Mouse (Mus musculus) hindbrain, embryonic 10.5 days (tissue): Measurements from ENCODE around the gene Arhgef3. TPM values are rescaled to one million over a fixed set of nuclear protein-coding genes. Genes with fewer than 3 reads are reported as not detected.

Experiments used
- DNase-seq: peaks from one replicate; pipeline ENCODE4 v3.0.0-alpha.2; 2017; ENCODE audit warnings: low spot score
- H3K27ac ChIP-seq: fragments of 300-500 bp; sonication (generic); 2 replicates; pipeline ENCODE4 v1.5.1; 2016; ENCODE audit warnings: mild to moderate bottlenecking, moderate library complexity
- H3K27me3 ChIP-seq: fragments of 300-500 bp; sonication (generic); 2 replicates; pipeline ENCODE4 v1.6.1; 2016; ENCODE audit warnings: mild to moderate bottlenecking; ENCODE audit not compliant: poor library complexity, insufficient read depth, severe bottlenecking
- H3K36me3 ChIP-seq: fragments of 300-500 bp; sonication (generic); 2 replicates; pipeline ENCODE4 v1.6.1; 2016; ENCODE audit warnings: mild to moderate bottlenecking, moderate library complexity
- H3K4me1 ChIP-seq: fragments of 300-500 bp; sonication (generic); replicated peaks from 2 replicates; pipeline ENCODE4 v1.6.1; 2016; ENCODE audit warnings: mild to moderate bottlenecking
- H3K4me3 ChIP-seq: fragments of 300-500 bp; sonication (generic); 2 replicates; pipeline ENCODE4 v1.5.1; 2016; ENCODE audit warnings: mild to moderate bottlenecking, moderate library complexity
- H3K9me3 ChIP-seq: fragments of 300-500 bp; sonication (generic); 2 replicates; pipeline ENCODE4 v1.6.1; 2016; ENCODE audit warnings: mild to moderate bottlenecking, moderate library complexity
- WGBS: fragments of 180-500 bp; shearing (Covaris S2); methylation state at CpG from one replicate; pipeline ENCODE4 v1.1.7; 2016; 5-methylcytosine and 5-hydroxymethylcytosine counted together
- polyA plus RNA-seq: library from polyadenylated mRNA; unstranded; fragments of >200 nt; fragmentation: Nextera tagmentation; extraction: Ambion mirVana; gene quantifications from 2 replicates; pipeline ENCODE4 v1.2.1, GENCODE M21; 2016

Arhgef3 gene
- polyA plus RNA-seq, 1 experiment from 2014 or later = 3.6 TPM

DNA sequence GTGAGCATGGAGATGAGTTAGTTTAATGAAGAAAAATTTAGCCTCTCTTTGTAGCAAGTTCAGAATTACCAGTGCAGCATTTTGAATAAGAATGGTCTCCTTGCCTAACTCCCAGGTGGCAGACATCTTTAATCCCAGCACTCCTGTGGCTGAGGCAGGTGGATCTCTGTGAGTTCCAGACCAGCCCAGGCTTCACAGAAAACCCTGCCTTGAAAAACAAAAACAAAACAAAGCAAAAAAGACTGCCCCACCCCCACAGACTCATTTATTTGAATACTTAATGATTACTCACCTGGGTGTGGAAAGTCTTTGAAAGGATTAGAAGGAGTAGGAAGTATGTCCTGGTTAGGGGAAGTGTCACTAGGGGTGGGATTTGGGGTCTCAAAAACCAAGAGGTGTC, 158.5 kb downstream of the Arhgef3 start:
- H3K4me3 ChIP-seq = no peak overlapping the region
- no peak for DNase-seq
- H3K36me3 ChIP-seq = no peaks in the 10 kb centered on the region
- H3K9me3 ChIP-seq = no peaks in the 10 kb centered on the region
- no peaks in the 10 kb centered on the region for H3K27me3 ChIP-seq
- no peak overlapping the region for H3K27ac ChIP-seq
- H3K4me1 ChIP-seq = peaks cover 18% of the 10 kb centered on the region

DNA sequence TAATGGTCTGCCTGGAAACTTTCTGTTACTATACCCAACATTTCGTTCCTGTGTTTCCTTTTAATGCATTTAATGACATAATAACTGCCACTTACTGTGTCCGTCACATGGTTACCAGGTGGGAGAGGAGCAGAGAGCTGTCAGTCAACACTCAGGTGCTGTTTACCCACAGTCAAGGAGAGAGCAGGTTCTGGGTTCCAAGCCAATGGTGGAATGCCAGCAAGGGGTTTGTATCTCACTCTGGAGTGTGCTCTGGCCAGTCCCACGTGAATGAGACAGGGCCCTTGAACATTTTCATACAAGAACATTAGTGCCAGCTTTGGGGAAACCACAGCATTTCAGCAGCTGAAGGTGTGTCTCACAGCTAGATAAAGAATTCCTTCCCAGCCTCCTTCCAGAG, 162.6 kb downstream of the Arhgef3 start:
- no peaks in the 10 kb centered on the region for H3K36me3 ChIP-seq
- H3K27ac ChIP-seq = no peak overlapping the region
- no peaks in the 10 kb centered on the region for H3K27me3 ChIP-seq
- WGBS = 89% methylated on average over 3 of the region's 3 CpGs
- peaks cover 8% of the 10 kb centered on the region for H3K4me1 ChIP-seq
- no peak for DNase-seq
- no peaks in the 10 kb centered on the region for H3K9me3 ChIP-seq
- H3K4me3 ChIP-seq = no peak overlapping the region

- H3K4me1 ChIP-seq = 0 out of 2 replicates have a peak, but pooled peaks cover 3% of the 10 kb centered on the region
- DNase-seq = no peak
- no peak overlapping the region for H3K27ac ChIP-seq
- no peaks in the 10 kb centered on the region for H3K9me3 ChIP-seq
- H3K36me3 ChIP-seq = no peaks in the 10 kb centered on the region
- no peak overlapping the region for H3K4me3 ChIP-seq
- 88% methylated on average over 8 of the region's 8 CpGs for WGBS
- H3K27me3 ChIP-seq = no peaks in the 10 kb centered on the region
Measured at GRCm38 (mm10) chr14:27280201-27280890, 165.6 kb downstream of the Arhgef3 start.

GRCm38 (mm10) chr14:27283956-27284355, 169.3 kb downstream of the Arhgef3 start:
- no peak overlapping the region for H3K27ac ChIP-seq
- no peak for DNase-seq
- H3K4me1 ChIP-seq = 0 out of 2 replicates have a peak, but pooled peaks cover 3% of the 10 kb centered on the region
- no peaks in the 10 kb centered on the region for H3K36me3 ChIP-seq
- no peaks in the 10 kb centered on the region for H3K27me3 ChIP-seq
- no peak overlapping the region for H3K4me3 ChIP-seq
- H3K9me3 ChIP-seq = no peaks in the 10 kb centered on the region

DNA sequence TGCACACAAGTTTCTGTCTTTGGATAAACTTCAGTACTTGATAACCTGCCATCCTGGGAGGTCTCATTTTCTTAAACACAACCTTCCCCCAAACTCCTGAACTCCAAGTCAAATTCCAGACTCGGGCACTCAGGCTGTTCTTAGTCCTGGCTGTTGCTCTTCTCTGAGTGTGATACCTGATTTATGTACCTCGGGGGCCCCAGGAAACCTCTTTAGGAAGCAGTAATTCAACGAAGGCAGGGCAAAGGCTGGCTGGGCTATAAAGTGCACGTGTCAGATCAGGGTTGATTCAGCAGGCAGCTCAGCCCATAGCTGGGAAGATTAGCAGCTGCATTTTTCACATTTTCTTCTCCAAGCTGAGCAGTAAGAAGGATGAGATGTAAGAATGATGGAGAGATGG, 171.5 kb downstream of the Arhgef3 start:
- Histone ChIP-seq H3K27ac (no peak overlapping the region), H3K36me3 (no peaks in the 10 kb centered on the region), H3K4me3 (no peak overlapping the region), H3K9me3 (no peaks in the 10 kb centered on the region), H3K27me3 (no peaks in the 10 kb centered on the region), H3K4me1 (0 out of 2 replicates have a peak, but pooled peaks cover 3% of the 10 kb centered on the region)
- WGBS = 73% methylated on average over 4 of the region's 4 CpGs
- DNase-seq = no peak

DNA sequence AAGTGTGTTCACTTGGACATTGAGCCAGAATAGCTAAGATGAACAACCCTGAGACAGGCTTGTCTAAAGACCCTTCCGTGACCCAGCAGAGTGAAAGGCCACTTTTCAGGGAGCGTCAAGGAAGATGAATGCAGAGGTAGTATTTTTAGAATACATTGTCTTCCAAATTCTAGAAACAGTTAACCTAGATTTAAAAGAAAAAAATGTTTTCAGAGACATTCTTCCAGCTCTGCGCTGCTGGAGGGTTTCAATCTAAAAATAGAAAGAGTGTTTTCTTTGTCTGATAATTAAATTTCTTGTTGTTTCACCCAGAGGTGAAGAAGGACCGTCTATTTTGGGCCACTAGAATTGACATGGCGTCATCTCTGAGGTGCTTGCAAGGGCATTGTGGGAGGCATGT, 174.4 kb downstream of the Arhgef3 start:
- H3K27ac ChIP-seq = no peak overlapping the region
- 81% methylated on average over 5 of the region's 5 CpGs for WGBS
- no peaks in the 10 kb centered on the region for H3K4me1 ChIP-seq
- DNase-seq = no peak
- H3K36me3 ChIP-seq = no peaks in the 10 kb centered on the region
- no peaks in the 10 kb centered on the region for H3K27me3 ChIP-seq
- no peak overlapping the region for H3K4me3 ChIP-seq
- no peaks in the 10 kb centered on the region for H3K9me3 ChIP-seq

GRCm38 (mm10) chr14:27292101-27292500, 177.4 kb downstream of the Arhgef3 start:
- no peak overlapping the region for H3K4me3 ChIP-seq
- no peaks in the 10 kb centered on the region for H3K27me3 ChIP-seq
- no peaks in the 10 kb centered on the region for H3K9me3 ChIP-seq
- WGBS = 93% methylated on average over 6 of the region's 6 CpGs
- no peaks in the 10 kb centered on the region for H3K36me3 ChIP-seq
- no peaks in the 10 kb centered on the region for H3K4me1 ChIP-seq
- H3K27ac ChIP-seq = no peak overlapping the region
- no peak for DNase-seq

DNA sequence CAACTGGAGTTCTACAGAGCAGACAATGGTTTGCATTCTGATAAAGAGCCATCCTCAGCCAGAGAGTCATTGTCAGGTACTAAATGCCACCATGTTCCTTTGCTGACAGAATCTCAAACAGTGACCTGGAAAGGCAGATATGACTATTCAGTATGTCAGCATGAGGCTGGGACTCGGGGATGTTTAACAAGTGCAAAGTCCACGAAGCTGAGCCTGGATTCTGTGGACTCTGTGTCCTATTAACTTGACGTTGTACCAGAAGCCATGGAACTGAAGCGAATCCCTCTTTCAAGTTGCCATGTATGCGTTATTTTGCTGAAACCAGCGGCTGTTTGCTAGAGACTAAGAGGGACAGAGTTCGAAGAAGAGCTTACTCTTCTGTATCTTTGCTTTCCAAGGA, 181.1 kb downstream of the Arhgef3 start:
- DNase-seq = no peak
- Histone ChIP-seq H3K27ac (no peak overlapping the region), H3K36me3 (no peaks in the 10 kb centered on the region), H3K4me3 (no peak overlapping the region), H3K27me3 (no peaks in the 10 kb centered on the region), H3K4me1 (no peaks in the 10 kb centered on the region), H3K9me3 (no peaks in the 10 kb centered on the region)
- WGBS = 87% methylated on average over 7 of the region's 7 CpGs

- no peak overlapping the region for H3K27ac ChIP-seq
- H3K27me3 ChIP-seq = no peaks in the 10 kb centered on the region
- no peak for DNase-seq
- H3K4me1 ChIP-seq = no peaks in the 10 kb centered on the region
- H3K4me3 ChIP-seq = no peak overlapping the region
- WGBS = 81% methylated on average over 5 of the region's 5 CpGs
- no peaks in the 10 kb centered on the region for H3K36me3 ChIP-seq
- no peaks in the 10 kb centered on the region for H3K9me3 ChIP-seq
Measured at GRCm38 (mm10) chr14:27296987-27297386, 182.3 kb downstream of the Arhgef3 start.

DNA sequence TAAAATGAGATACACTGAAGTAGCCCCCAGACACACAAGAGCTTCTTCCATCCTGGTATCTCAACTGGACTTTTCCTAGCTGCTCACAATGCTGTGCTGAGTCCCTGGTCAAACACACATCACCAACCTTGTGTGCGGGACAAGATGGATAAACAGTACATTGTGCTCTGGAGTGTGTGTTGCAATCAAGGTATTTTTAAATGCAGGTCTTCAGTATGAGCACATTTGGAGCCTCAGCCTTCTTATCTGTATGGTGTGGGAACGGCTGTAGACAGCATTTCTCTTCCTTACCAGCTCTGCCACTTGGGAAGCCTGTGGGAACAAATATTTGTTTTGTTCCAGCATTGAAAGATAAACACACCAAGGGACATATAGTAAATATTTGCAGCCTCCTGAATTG, 184.2 kb downstream of the Arhgef3 start:
- 78% methylated on average over 2 of the region's 2 CpGs for WGBS
- no peaks in the 10 kb centered on the region for H3K4me1 ChIP-seq
- no peaks in the 10 kb centered on the region for H3K9me3 ChIP-seq
- DNase-seq = no peak
- H3K27me3 ChIP-seq = no peaks in the 10 kb centered on the region
- no peak overlapping the region for H3K4me3 ChIP-seq
- H3K27ac ChIP-seq = no peak overlapping the region
- H3K36me3 ChIP-seq = no peaks in the 10 kb centered on the region

DNA sequence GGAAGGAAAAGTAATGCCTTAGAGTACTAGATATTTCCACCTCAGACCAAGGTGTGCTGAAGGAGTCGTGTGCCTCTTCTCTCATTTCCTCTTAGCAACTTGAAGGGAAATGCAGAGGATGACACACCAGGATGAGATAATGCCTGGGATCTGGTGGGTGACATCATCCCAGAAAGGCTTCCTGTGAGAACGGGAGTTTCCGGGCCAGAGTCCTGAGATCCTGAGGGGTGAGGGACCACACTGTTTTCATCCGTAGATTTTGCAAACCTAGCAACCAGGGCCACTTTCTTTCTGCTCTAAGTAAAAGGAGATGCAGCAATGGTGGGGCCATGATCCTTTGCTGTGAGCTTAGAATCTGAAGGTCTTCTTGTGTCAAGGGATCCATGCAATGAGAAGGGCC, 185.0 kb downstream of the Arhgef3 start:
- Histone ChIP-seq H3K27me3 (no peaks in the 10 kb centered on the region), H3K4me3 (no peak overlapping the region), H3K36me3 (no peaks in the 10 kb centered on the region), H3K4me1 (no peaks in the 10 kb centered on the region), H3K9me3 (no peaks in the 10 kb centered on the region), H3K27ac (no peak overlapping the region)
- DNase-seq = no peak
- WGBS = 86% methylated on average over 4 of the region's 4 CpGs

DNA sequence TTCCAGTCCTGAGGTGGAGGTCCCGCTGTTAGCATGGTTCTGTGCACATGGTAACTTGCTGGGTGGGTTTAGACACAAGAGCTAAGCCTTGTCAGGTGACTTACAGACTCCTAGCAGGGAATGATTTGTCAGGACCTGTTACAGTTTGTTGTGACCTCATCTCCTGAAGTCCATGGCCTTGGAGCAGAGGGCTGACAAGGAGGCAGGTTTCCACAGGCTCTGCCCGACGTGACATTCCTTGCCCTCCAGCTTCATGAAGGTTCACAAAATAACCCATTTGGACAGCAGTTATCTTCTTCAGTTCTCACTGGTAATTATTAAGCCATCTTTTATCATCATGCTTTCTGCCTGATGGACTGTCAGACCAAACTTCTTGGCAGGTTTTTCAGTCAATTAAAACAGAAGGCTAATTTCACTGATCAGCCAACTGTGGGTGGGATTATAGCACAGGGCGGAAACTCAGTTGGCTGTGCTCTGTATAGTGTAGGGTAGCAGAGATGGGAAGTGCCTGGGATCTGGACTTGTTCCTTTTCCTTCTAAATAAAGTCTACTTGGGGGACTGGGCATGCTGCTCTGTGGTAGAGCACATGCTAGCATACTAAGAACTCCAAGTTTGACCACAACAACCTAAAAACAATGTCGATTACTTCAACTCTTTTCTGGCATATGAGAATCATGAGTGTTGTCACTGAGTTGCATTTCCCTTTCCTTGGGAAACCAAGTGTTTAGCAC, 187.2 kb downstream of the Arhgef3 start:
- Histone ChIP-seq H3K27ac (no peak overlapping the region), H3K36me3 (no peaks in the 10 kb centered on the region), H3K27me3 (no peaks in the 10 kb centered on the region), H3K4me3 (no peak overlapping the region), H3K4me1 (no peaks in the 10 kb centered on the region), H3K9me3 (no peaks in the 10 kb centered on the region)
- WGBS = 84% methylated on average over 5 of the region's 5 CpGs
- no peak for DNase-seq

GRCm38 (mm10) chr14:27303294-27303693, 188.6 kb downstream of the Arhgef3 start:
- Histone ChIP-seq H3K4me3 (no peak overlapping the region), H3K36me3 (no peaks in the 10 kb centered on the region), H3K9me3 (no peaks in the 10 kb centered on the region), H3K27me3 (no peaks in the 10 kb centered on the region), H3K4me1 (no peaks in the 10 kb centered on the region), H3K27ac (no peak overlapping the region)
- WGBS = 83% methylated on average over 4 of the region's 4 CpGs
- no peak for DNase-seq
